In genomic region chr9:55231544-55231943, GRCm38 (mm10) we compare ENCODE assay signal across 12 mouse cellular contexts. TPM values are rescaled to one million over a fixed set of nuclear protein-coding genes. Genes with fewer than 3 reads are reported as not detected.
DNase-seq lines count a peak whose midpoint lies in the region; ATAC-seq lines count a peak whose summit lies in the region.
"Had no signal": no experiment of that assay in that cellular context is flagged by ENCODE, and none has a peak within 500 bp of the region (broad histone marks: within the 10 kb centered on the region; RNA-seq: fewer than 3 reads in every experiment).

No protein-coding gene starts in this region.

- no peak for ATAC-seq in midbrain, embryonic 14.5 days (ENCODE audit: low FRiP score, low TSS enrichment)
- ATAC-seq in midbrain, embryonic 16.5 days = no peak
- no peak for ATAC-seq in erythroid progenitor cell, adult 5-6 weeks (replicated peaks; ENCODE audit: low FRiP score, poor library complexity, severe bottlenecking)

- WGBS in midbrain, embryonic 14.5 days = 75% methylated on average over 6 of the region's 6 CpGs
- WGBS in midbrain, embryonic 16.5 days = 75% methylated on average over 6 of the region's 6 CpGs

- H3K4me1 ChIP-seq in midbrain, embryonic 14.5 days (ENCODE audit: control insufficient read depth, insufficient read depth, low read length) = no peaks in the 10 kb centered on the region
- no peaks in the 10 kb centered on the region for H3K4me1 ChIP-seq in midbrain, embryonic 16.5 days (ENCODE audit: control insufficient read depth, insufficient read depth, low read length)
- H3K4me1 ChIP-seq: neural tube, embryonic 13.5 days had no signal

- no peak overlapping the region for H3K9ac ChIP-seq in midbrain, embryonic 14.5 days (replicated peaks; ENCODE audit: low read length)
- H3K9ac ChIP-seq in midbrain, embryonic 16.5 days (ENCODE audit: low read depth, low read length) = no peak overlapping the region
- H3K9ac ChIP-seq: neural tube, embryonic 13.5 days had no signal

- H3K27me3 ChIP-seq in midbrain, embryonic 14.5 days (ENCODE audit: control insufficient read depth, insufficient read depth, low read length) = no peaks in the 10 kb centered on the region
- no peaks in the 10 kb centered on the region for H3K27me3 ChIP-seq in midbrain, embryonic 16.5 days (ENCODE audit: control insufficient read depth, insufficient read depth, low read depth, low read length)
- no peaks in the 10 kb centered on the region for H3K27me3 ChIP-seq in splenic B cell, adult 2 months (ENCODE audit: control insufficient read depth, insufficient read depth, low read length, poor library complexity, severe bottlenecking)
- H3K27me3 ChIP-seq: neural tube, embryonic 13.5 days had no signal

- no peak overlapping the region for H3K4me3 ChIP-seq in midbrain, embryonic 14.5 days (replicated peaks; ENCODE audit: low read depth, low read length)
- no peak overlapping the region for H3K4me3 ChIP-seq in midbrain, embryonic 16.5 days (ENCODE audit: low read depth, low read length)
- H3K4me3 ChIP-seq: erythroblast, embryonic 14.5 days; neural tube, embryonic 13.5 days had no signal

- H3K4me2 ChIP-seq in midbrain, embryonic 14.5 days (ENCODE audit: low read length) = no peak overlapping the region
- no peak overlapping the region for H3K4me2 ChIP-seq in midbrain, embryonic 16.5 days (ENCODE audit: low read length)
- H3K4me2 ChIP-seq: neural tube, embryonic 13.5 days had no signal

- H3K9me3 ChIP-seq in midbrain, embryonic 14.5 days (ENCODE audit: control insufficient read depth, low read length) = no peaks in the 10 kb centered on the region
- no peaks in the 10 kb centered on the region for H3K9me3 ChIP-seq in midbrain, embryonic 16.5 days (replicated peaks; ENCODE audit: control insufficient read depth, low read length, poor library complexity, severe bottlenecking)
- H3K9me3 ChIP-seq: neural tube, embryonic 13.5 days had no signal

- no peaks in the 10 kb centered on the region for H3K36me3 ChIP-seq in midbrain, embryonic 14.5 days (ENCODE audit: control insufficient read depth, insufficient read depth, low read length)
- H3K36me3 ChIP-seq in midbrain, embryonic 16.5 days (ENCODE audit: control insufficient read depth, insufficient read depth, low read length) = no peaks in the 10 kb centered on the region
- no peaks in the 10 kb centered on the region for H3K36me3 ChIP-seq in splenic B cell, adult 2 months (ENCODE audit: control insufficient read depth, insufficient read depth, low read length, poor library complexity, severe bottlenecking)
- H3K36me3 ChIP-seq: neural tube, embryonic 13.5 days had no signal

- DNase-seq in heart, adult 11 months = peak; percentile 79
- DNase-seq in heart, postnatal 4 days = no peak
- DNase-seq in midbrain, embryonic 14.5 days = peak; percentile 46
- DNase-seq in cerebellum, postnatal 14 days = peak; percentile 58 to 59
- DNase-seq in splenic B cell, adult 2 months (ENCODE audit: low read depth, low spot score) = peak; percentile 22
- DNase-seq in Muller cell, postnatal 12 days (ENCODE audit: inconsistent ontology term) = no peak
- DNase-seq: adrenal gland, postnatal 14 days had no signal

- no peak overlapping the region for H3K27ac ChIP-seq in midbrain, embryonic 14.5 days (replicated peaks; ENCODE audit: low read depth, low read length)
- H3K27ac ChIP-seq in midbrain, embryonic 16.5 days (ENCODE audit: low read length) = no peak overlapping the region
- H3K27ac ChIP-seq: macrophage; neural tube, embryonic 13.5 days had no signal

RNA-seq across cellular contexts. Expression of gene Fbxo22, which starts 22.8 kb away (rescaled TPM):
- 10 to 100 TPM; 33.7 to 33.8 TPM for total RNA-seq in heart, postnatal 4 days (2021)
- polyA plus RNA-seq in midbrain, embryonic 14.5 days (2014; fragmentation: Nextera tagmentation; extraction: Ambion mirVana) = 76.2 and 90.4 TPM in 2 replicates
- 85.9 and 89.9 TPM in 2 replicates for polyA plus RNA-seq in midbrain, embryonic 16.5 days (2015; fragmentation: Nextera tagmentation; extraction: Ambion mirVana)
- 18.0 and 22.3 TPM in 2 replicates for total RNA-seq in erythroid progenitor cell, adult 5-6 weeks (2015; ENCODE audit: low replicate concordance)
- 8.2 and 12.2 TPM in 2 replicates for total RNA-seq in erythroid progenitor cell, adult 5-6 weeks (2017; ENCODE audit: low replicate concordance)

Comparison
In these comparisons a context has a peak if more than half of its experiments do, and no peak if none do; other contexts are left out.
1. DNase-seq: peak in heart, adult 11 months (single experiment), midbrain, embryonic 14.5 days (single experiment), cerebellum, postnatal 14 days (2 of 2) and splenic B cell, adult 2 months (single experiment); none in heart, postnatal 4 days (single experiment) and Muller cell, postnatal 12 days (single experiment).